Mouse (Mus musculus): ENCODE data around the gene 3300002I08Rik. TPM values are rescaled to one million over a fixed set of nuclear protein-coding genes. Genes with fewer than 3 reads are reported as not detected.

Gene 3300002I08Rik
- polyA plus RNA-seq, 1 experiment from 2014 or later, result 4.3 TPM

DNA sequence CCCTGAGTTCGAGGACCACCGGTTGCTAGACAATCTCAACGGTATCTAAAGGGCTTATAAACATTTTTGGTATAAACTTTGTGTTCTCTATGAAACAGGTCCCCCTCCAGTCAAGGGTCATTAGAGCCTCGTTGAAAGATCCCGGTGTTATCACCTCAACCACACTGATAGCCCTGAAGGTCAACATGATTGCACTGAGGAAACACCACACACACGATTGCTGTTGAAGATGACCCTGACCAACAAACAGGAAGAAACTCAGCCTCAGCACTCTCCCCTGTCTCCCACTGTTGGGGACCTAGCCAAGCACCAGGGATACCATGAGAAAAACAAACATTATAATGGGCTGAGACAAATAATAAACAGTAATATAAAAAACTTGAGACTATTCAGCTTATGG is 68.9 kb downstream of the 3300002I08Rik start:
- Histone ChIP-seq H3K4me3 (ENCODE audit: low read depth, low read length) (no peak overlapping the region), H3K36me3 (ENCODE audit: insufficient read depth, low read length) (no peaks in the 10 kb centered on the region), H3K4me2 (replicated peaks; ENCODE audit: low read depth, low read length) (no peak overlapping the region), H3K9ac (replicated peaks; ENCODE audit: low read depth) (no peak overlapping the region), H3K4me1 (ENCODE audit: insufficient read depth, low read depth, low read length) (no peaks in the 10 kb centered on the region), H3K9me3 (ENCODE audit: low read length) (no peaks in the 10 kb centered on the region), H3K27me3 (replicated peaks; ENCODE audit: insufficient read depth, low read length) (no peaks in the 10 kb centered on the region), H3K27ac (ENCODE audit: low read length) (no peak overlapping the region)
- TF ChIP-seq CTCF (IDR thresholded peaks at IDR 0.05) (no peak), EP300 (IDR thresholded peaks at IDR 0.05) (no peak)
- WGBS, result 71% methylated on average over 6 of the region's 6 CpGs
- DNase-seq (ENCODE audit: low spot score) (no peak), ATAC-seq (no peak)

Other genes starting within 250 kb of the 3300002I08Rik start
- 7.7 and 8.2 TPM in 2 replicates for gene Zfp120, start 226.1 kb downstream of the 3300002I08Rik start, polyA plus RNA-seq (2015; fragmentation: Nextera tagmentation; extraction: Ambion mirVana)
- not detected in 2 replicates for gene Gm10770, start 183.1 kb downstream of the 3300002I08Rik start, polyA plus RNA-seq (2015; fragmentation: Nextera tagmentation; extraction: Ambion mirVana)
- gene Gm14139, start 181.0 kb downstream of the 3300002I08Rik start, polyA plus RNA-seq (2015; fragmentation: Nextera tagmentation; extraction: Ambion mirVana), result not detected in 2 replicates
- gene Zfp937, start 144.7 kb downstream of the 3300002I08Rik start, polyA plus RNA-seq (2015; fragmentation: Nextera tagmentation; extraction: Ambion mirVana), result 3.6 and 3.9 TPM in 2 replicates
- gene Gm21994, start 107.2 kb downstream of the 3300002I08Rik start, polyA plus RNA-seq (2015; fragmentation: Nextera tagmentation; extraction: Ambion mirVana), result 1.6 and 1.8 TPM in 2 replicates
- gene Gm14124, start 105.2 kb downstream of the 3300002I08Rik start, polyA plus RNA-seq (2015; fragmentation: Nextera tagmentation; extraction: Ambion mirVana), result not detected in 2 replicates
- gene Gm10130, start 39.1 kb downstream of the 3300002I08Rik start, polyA plus RNA-seq (2015; fragmentation: Nextera tagmentation; extraction: Ambion mirVana), result 1.6 TPM in 1 of 2 replicates, not detected in the other
- gene Zfp442, start 88.7 kb upstream of the 3300002I08Rik start, polyA plus RNA-seq (2015; fragmentation: Nextera tagmentation; extraction: Ambion mirVana), result 2.1 and 2.7 TPM in 2 replicates
- not detected in 2 replicates for gene Zfp345, start 122.3 kb upstream of the 3300002I08Rik start, polyA plus RNA-seq (2015; fragmentation: Nextera tagmentation; extraction: Ambion mirVana)
- gene Cst7, start 207.7 kb upstream of the 3300002I08Rik start, polyA plus RNA-seq (2015; fragmentation: Nextera tagmentation; extraction: Ambion mirVana), result 0.32 and 0.46 TPM in 2 replicates
- gene Apmap, start 245.8 kb upstream of the 3300002I08Rik start, polyA plus RNA-seq (2015; fragmentation: Nextera tagmentation; extraction: Ambion mirVana), result 44.1 and 50.7 TPM in 2 replicates